Mouse (Mus musculus) heart, postnatal 0 days (tissue): Measurements from ENCODE around the gene Mtg1. TPM values are rescaled to one million over a fixed set of nuclear protein-coding genes. Genes with fewer than 3 reads are reported as not detected.

Experiments used
- ATAC-seq: fragments of 200-750 bp; cut with Nextera tagmentation; 2 replicates; pipeline ENCODE4 v1.8.0; 2017; ENCODE audit warnings: low read depth, moderate number of reproducible peaks, moderate library complexity; ENCODE audit not compliant: insufficient read depth
- DNase-seq: peaks from one replicate; pipeline ENCODE4 v3.0.0-alpha.2; 2016; ENCODE audit warnings: low spot score
- H3K27ac ChIP-seq: fragments of 300-500 bp; sonication (generic); 2 replicates; pipeline ENCODE4 v1.5.1; 2014; ENCODE audit warnings: low read depth, mild to moderate bottlenecking
- H3K27me3 ChIP-seq: fragments of 300-500 bp; sonication (generic); 2 replicates; pipeline ENCODE4 v1.6.1; 2014; ENCODE audit warnings: low read length, mixed read lengths; ENCODE audit not compliant: control insufficient read depth, insufficient read depth
- H3K36me3 ChIP-seq: fragments of 300-500 bp; sonication (generic); replicated peaks from 2 replicates; pipeline ENCODE4 v1.6.1; 2014; ENCODE audit warnings: low read length, mixed read lengths; ENCODE audit not compliant: control insufficient read depth, insufficient read depth
- H3K4me1 ChIP-seq: fragments of 300-500 bp; sonication (generic); 2 replicates; pipeline ENCODE4 v1.6.1; 2014; ENCODE audit warnings: antibody characterized with exemption; ENCODE audit not compliant: control insufficient read depth, insufficient read depth
- H3K4me2 ChIP-seq: fragments of 300-500 bp; sonication (generic); 2 replicates; pipeline ENCODE4 v1.6.1; 2014; ENCODE audit warnings: low read depth, mild to moderate bottlenecking, low read length, moderate library complexity
- H3K4me3 ChIP-seq: fragments of 300-500 bp; sonication (generic); 2 replicates; pipeline ENCODE4 v1.5.1; 2014; ENCODE audit warnings: low read depth, low read length
- H3K9ac ChIP-seq: fragments of 300-500 bp; sonication (generic); replicated peaks from 2 replicates; pipeline ENCODE4 v1.6.1; 2014; ENCODE audit warnings: low read depth, low read length, mixed read lengths
- H3K9me3 ChIP-seq: fragments of 300-500 bp; sonication (generic); replicated peaks from 2 replicates; pipeline ENCODE4 v1.6.1; 2016; ENCODE audit warnings: low read length; ENCODE audit not compliant: control insufficient read depth
- CTCF ChIP-seq: IDR thresholded peaks from 2 replicates; pipeline ENCODE4 v1.5.1; 2016; ENCODE audit warnings: antibody characterized with exemption, control low read depth, low read depth
- EP300 ChIP-seq: IDR thresholded peaks from 2 replicates; pipeline ENCODE4 v1.6.1; 2016; ENCODE audit warnings: antibody characterized with exemption, low read depth
- WGBS: fragments of 180-500 bp; shearing (Covaris S2); extraction: QIAGEN DNeasy Blood & Tissue Kit; methylation state at CpG from one replicate; pipeline ENCODE4 v1.1.7; 2014; 5-methylcytosine and 5-hydroxymethylcytosine counted together
- polyA plus RNA-seq: library from polyadenylated mRNA; unstranded; fragments of >200 nt; fragmentation: Nextera tagmentation; extraction: Ambion mirVana; gene quantifications from 2 replicates; pipeline ENCODE4 v1.2.1, GENCODE M21; 2015
- total RNA-seq: library from RNA; depleted of rRNA; stranded (reverse); fragments of >200 nt; gene quantifications from 2 replicates; pipeline ENCODE4 v1.2.3, GENCODE M21; 2014; ENCODE audit warnings: low replicate concordance; rRNA removed

Mtg1 gene
- total RNA-seq (9.2 and 53.7 TPM in 2 replicates), polyA plus RNA-seq (31.2 and 33.1 TPM in 2 replicates)

- peak within 1 kb of the TSS; percentile 83 for H3K4me3 ChIP-seq
- peak within 1 kb of the TSS; percentile 84 for H3K27ac ChIP-seq
- H3K9me3 ChIP-seq: no peaks in the 10 kb centered on the region
- no peaks in the 10 kb centered on the region for H3K27me3 ChIP-seq
- peaks cover 7% of the 10 kb centered on the region for H3K4me1 ChIP-seq
- TF ChIP-seq CTCF (no peak), EP300 (peak; percentile 45; the same call in 1 of the 2 replicates)
- H3K9ac ChIP-seq: peak within 1 kb of the TSS; percentile 72
- no peaks in the 10 kb centered on the region for H3K36me3 ChIP-seq
- peak; percentile 89 for DNase-seq
- peak; percentile 98 for ATAC-seq
- WGBS: 2% methylated on average over 39 of the region's 39 CpGs
- H3K4me2 ChIP-seq: peak within 1 kb of the TSS; percentile 95
Measured at GRCm38 (mm10) chr7:140137135-140138020, at the start of gene Mtg1. Mtg1 (plus strand) TSS chr7:140137564.

- no peaks in the 10 kb centered on the region for H3K36me3 ChIP-seq
- no peaks in the 10 kb centered on the region for H3K27me3 ChIP-seq
- DNase-seq: no peak
- 74% methylated on average over 10 of the region's 10 CpGs for WGBS
- no peak overlapping the region for H3K4me2 ChIP-seq
- no peak for ATAC-seq
- no peak overlapping the region for H3K27ac ChIP-seq
- H3K9me3 ChIP-seq: no peaks in the 10 kb centered on the region
- H3K4me1 ChIP-seq: peaks cover 9% of the 10 kb centered on the region
- no peak overlapping the region for H3K9ac ChIP-seq
- no peak overlapping the region for H3K4me3 ChIP-seq
- TF ChIP-seq EP300 (no peak), CTCF (no peak)
Measured at GRCm38 (mm10) chr7:140090601-140091000, 46.8 kb upstream of the Mtg1 start.

GRCm38 (mm10) chr7:140092924-140093528 is 44.3 kb upstream of the Mtg1 start, which contains the start of gene Prap1:
Prap1 (plus strand) TSS chr7:140093395.
- Histone ChIP-seq H3K27ac (no peak within 1 kb of the TSS), H3K4me3 (no peak within 1 kb of the TSS), H3K9me3 (no peaks in the 10 kb centered on the region), H3K4me2 (no peak within 1 kb of the TSS), H3K36me3 (peaks cover 2% of the 10 kb centered on the region; the same call in 1 of the 2 replicates), H3K9ac (no peak within 1 kb of the TSS), H3K27me3 (no peaks in the 10 kb centered on the region), H3K4me1 (peaks cover 9% of the 10 kb centered on the region)
- WGBS: 72% methylated on average over 5 of the region's 5 CpGs
- ATAC-seq: no peak
- no peak for DNase-seq
- no peak for TF ChIP-seq CTCF
- TF ChIP-seq EP300: no peak

DNA sequence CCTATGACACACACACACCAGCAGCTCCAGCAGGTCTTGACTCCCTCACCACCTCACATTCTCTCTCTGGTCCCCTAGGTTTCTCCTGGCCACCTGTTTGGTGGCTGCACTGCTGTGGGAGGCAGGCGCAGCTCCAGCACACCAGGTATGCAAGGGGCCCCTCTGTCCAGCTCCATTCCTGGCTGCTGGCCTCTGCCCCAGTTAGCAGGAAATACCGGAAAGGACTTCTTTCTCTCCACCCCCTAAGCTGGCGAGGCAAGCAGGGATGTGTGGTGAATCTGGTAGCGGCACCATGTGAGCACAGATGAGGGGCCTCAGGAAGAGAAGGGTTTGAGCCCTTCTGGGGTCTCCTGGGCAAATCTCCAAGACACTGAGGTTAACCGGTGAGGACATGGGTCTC is 42.4 kb upstream of the Mtg1 start:
- Histone ChIP-seq H3K27me3 (no peaks in the 10 kb centered on the region), H3K4me2 (peak overlapping the region; percentile 18; the same call in 1 of the 2 replicates), H3K36me3 (peaks cover 12% of the 10 kb centered on the region; the same call in 1 of the 2 replicates), H3K9me3 (no peaks in the 10 kb centered on the region), H3K4me3 (no peak overlapping the region), H3K4me1 (peaks cover 9% of the 10 kb centered on the region), H3K27ac (no peak overlapping the region), H3K9ac (no peak overlapping the region)
- ATAC-seq (peak; percentile 65), DNase-seq (no peak)
- WGBS: 29% methylated on average over 5 of the region's 5 CpGs
- TF ChIP-seq EP300 (no peak), CTCF (no peak)

DNA sequence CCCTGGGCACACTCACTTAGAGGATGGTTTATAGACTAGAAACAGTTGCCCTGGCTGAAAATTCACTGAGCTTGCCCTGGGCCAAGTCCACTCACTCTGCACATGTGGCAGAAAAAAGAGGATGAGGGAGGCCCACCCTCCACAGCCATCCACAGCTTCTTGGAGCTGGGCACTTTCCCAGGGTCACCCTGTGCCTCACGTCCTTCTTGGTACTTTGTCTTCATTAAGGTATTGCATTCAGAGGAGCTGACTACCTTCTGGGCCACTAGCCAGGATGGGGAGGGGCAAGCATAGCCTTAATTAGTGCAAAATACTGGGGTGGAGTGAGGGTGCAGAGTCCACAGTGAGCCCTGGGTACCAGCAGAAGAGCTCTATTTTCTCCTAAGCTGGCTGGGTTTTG is 41.8 kb upstream of the Mtg1 start:
- TF ChIP-seq CTCF (no peak), EP300 (no peak)
- Histone ChIP-seq H3K4me2 (no peak overlapping the region), H3K4me1 (peaks cover 9% of the 10 kb centered on the region), H3K27me3 (no peaks in the 10 kb centered on the region), H3K36me3 (peaks cover 12% of the 10 kb centered on the region; the same call in 1 of the 2 replicates), H3K27ac (no peak overlapping the region), H3K9ac (no peak overlapping the region), H3K4me3 (no peak overlapping the region), H3K9me3 (no peaks in the 10 kb centered on the region)
- ATAC-seq (no peak), DNase-seq (no peak)
- 32% methylated on average over 1 of the region's 1 CpGs for WGBS
